Mouse (Mus musculus): ENCODE measurements around the gene Osbpl11.

- TF ChIP-seq CTCF (conservative IDR thresholded peaks at IDR 0.05; ENCODE audit: insufficient read depth, insufficient read length, low read depth, low read length) (no peak), POLR2A (IDR thresholded peaks at IDR 0.05; ENCODE audit: low read depth, low read length) (no peak)
Observed at GRCm38 (mm10) chr16:33236151-33236550, 51.3 kb downstream of the Osbpl11 start.
